Mouse (Mus musculus): Measurements from ENCODE around the gene Sos2. TPM values are rescaled to one million over a fixed set of nuclear protein-coding genes. Genes with fewer than 3 reads are reported as not detected.
A peak's percentile ranks its signal among the peaks of the same experiment; 100 is the strongest.
"Not testable (repeated sequence)": the region's sequence is repeated elsewhere in the genome, so short reads cannot be mapped to it uniquely, and the experiment has no call there.

The Sos2 gene
- total RNA-seq, 1 experiment from 2014 or later: 58.7 TPM

DNA sequence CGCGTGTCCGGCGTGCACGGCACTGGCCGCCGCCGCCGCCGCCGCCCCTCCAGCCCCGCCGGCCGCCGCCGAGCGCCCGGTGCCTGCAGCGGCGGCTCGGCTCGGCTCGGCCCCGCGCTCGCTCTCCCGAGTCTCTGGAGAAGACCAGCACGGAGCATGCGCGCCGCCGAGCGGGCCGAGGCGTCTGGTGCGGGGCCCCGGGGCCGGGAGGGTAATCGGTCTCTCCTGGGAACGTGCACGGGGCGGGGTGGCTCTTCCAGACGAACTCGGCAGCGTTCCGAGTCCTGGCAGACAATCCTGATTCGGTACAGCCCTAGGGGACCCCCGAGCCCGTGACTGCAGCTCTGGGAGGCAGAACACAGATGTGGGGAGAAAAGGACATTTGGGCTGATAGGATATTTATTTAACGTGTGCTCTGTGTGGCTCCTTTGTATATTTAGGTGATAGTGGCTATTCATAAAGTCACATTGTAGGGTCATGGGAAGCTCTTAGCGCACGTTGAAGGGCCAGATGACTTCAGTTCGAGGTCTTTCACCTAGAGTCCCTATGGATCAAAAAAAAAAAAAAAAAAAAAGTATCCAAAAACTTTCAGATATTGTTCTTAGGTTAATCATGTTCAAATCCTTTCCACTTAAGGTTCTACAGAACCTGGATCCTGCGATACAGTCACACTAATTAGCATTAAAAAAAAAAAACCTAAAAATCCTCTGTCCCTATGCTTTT lies 574 bp upstream of the Sos2 start:
- peak; percentile 26 to 33; a peak in 3 of 4 replicates for ATAC-seq (replicated peaks in 1 of 2; ENCODE audit: insufficient read depth in 1 of 2, low FRiP score in 2 of 2, low TSS enrichment in 1 of 2, low read depth in 1 of 2, poor library complexity in 2 of 2, severe bottlenecking in 2 of 2)

DNA sequence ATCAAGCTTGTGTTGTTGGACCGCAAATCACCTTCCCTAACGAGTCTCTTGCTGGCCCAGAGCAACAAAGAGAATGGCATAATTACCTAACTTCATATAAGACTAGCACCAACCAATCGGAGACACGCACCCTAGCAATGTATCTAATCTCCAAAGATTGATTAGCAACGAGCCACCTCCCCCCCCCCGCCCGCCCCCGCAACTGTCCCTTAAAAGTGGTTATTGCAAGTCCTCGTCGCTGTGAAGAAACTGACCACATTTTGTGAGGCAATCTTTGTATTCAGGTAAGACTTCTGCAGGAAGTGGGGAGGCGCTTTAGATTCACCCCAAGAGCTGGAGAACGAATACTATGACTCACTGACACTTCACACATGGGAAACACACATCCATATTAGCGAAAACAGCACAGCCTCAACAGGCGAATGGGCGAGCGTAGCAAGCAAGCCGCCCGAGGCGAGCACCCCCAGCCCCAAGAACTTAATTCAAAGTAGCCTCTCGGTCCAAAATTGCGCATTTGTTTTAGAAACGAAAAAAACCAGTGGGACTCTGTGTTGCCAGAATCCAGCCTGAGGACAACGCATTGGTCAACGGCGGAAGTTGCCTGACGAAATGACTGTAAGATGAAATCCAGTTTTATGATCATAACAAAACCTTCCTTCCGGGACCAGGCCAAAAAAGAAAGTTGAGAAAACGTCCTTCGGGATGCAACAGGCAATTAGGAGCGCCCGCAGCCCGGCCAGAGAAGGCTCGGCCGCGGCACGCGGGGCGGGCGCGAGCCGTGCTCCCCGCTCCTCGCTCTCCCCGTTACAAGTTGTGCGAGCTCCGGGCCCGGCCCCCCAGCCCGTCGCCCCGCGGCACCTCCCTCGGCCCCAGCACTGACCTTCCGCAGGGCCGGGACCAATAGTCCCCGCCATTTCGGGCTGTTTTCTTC lies 752 bp downstream of the Sos2 start:
- ATAC-seq (replicated peaks in 1 of 2; ENCODE audit: insufficient read depth in 1 of 2, low FRiP score in 2 of 2, low TSS enrichment in 1 of 2, low read depth in 1 of 2, poor library complexity in 2 of 2, severe bottlenecking in 2 of 2): peak; percentile 6 to 63; a peak in 3 of 4 replicates

DNA sequence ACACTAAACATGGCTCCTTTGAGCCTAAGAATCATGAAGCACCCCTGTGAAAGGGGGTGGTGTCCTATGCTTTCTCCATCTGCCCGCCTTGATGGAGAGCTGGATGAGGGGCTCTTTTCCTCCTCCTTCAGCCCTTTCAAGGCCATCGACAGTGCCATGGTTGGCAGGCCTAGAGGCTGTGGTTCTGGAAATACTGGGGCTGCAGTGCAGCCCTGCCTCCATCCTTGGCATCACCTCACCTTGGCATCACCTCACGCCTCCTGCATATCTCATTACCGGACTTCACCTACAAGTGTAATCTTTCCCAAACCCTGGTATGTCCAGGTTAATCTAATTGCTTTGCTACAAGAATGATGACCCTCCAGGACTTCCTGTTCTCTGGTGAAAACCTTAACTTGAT lies 5.5 kb downstream of the Sos2 start:
- ATAC-seq (replicated peaks in 1 of 2; ENCODE audit: insufficient read depth in 1 of 2, low FRiP score in 2 of 2, low TSS enrichment in 1 of 2, low read depth in 1 of 2, poor library complexity in 2 of 2, severe bottlenecking in 2 of 2): no peak

DNA sequence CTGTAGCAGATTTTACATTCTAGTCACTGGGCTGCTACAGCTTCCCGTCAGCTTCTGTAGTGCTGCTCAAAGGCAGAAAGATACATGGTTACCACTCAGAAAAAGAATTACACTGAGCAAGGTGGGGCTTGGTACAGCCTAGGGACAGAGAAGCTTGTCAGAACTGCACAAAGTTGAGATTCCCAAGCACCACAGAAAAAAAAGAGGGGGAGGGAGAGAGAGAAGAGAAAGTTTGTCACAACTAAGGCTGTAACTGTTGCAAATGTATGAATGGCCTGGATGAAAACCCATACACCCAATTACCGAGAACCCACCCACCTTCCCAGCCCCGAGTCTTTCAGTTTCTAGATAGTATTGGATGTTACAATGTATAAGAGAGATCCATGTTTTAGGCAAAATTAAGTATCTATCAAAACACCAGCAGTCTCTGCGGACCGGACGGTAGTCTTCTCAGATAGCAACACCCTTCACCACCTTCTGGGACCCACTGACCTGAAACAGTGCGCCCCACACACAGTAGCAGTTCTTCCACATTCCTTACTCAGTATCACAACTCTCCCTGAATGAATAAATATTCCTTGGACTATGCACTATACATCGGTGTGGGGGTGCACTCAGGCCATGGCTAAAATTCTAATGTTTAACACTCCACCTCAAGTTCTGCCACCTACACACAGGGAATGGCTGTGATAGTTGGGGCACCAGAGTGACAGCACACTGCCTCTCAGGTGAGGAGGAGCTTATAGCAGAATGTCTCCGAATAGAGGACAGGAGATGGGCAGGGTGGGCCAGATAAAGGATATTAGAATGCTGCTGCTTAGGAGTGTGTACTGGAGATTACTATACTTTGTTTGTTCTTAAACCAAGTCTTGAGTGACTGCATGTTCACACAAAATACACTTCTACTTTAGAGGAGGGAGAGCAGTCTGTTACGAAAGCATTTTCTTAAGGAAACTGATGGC lies 6.8 kb downstream of the Sos2 start:
- ATAC-seq (replicated peaks in 1 of 2; ENCODE audit: insufficient read depth in 1 of 2, low FRiP score in 2 of 2, low TSS enrichment in 1 of 2, low read depth in 1 of 2, poor library complexity in 2 of 2, severe bottlenecking in 2 of 2): no peak

DNA sequence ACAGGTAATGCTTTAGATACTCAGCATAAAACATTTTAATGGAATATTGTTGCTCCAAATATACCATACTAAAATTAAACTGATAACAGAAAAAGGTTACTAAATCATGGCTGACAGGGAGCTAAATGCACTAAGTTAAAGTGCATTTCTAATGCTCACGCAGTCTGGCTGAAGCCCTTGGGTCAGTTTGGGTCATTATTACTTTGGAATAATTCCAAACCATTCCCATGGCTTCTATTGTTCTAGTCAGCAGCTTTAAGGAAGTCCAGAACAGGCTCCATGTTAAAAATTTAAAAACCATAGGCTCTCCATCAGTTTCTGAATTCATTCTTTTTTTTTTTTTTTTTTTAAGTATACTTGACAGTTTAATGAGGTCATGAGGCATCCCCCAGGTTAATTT lies 7.5 kb downstream of the Sos2 start:
- no peak for ATAC-seq (replicated peaks in 1 of 2; ENCODE audit: insufficient read depth in 1 of 2, low FRiP score in 2 of 2, low TSS enrichment in 1 of 2, low read depth in 1 of 2, poor library complexity in 2 of 2, severe bottlenecking in 2 of 2)

DNA sequence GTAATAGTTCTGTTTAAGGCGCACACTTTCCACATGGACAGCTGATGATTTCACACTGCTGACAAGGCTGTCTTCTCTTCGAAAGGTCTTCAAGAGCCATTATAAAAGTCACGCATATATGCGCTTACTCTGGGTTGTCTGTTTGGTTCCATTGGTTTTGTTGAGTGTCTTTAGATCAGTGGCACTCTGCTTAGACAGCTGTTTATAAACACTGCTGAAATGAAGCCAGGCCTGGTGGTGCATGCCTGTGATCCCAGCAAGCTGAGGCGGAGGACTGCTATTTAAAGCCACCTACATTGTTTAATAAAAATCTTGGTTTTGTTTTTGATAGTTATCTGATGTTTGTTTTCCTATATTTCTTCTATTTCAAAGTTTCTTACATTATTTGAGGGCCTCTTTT lies 14.9 kb downstream of the Sos2 start:
- ATAC-seq (replicated peaks in 1 of 2; ENCODE audit: insufficient read depth in 1 of 2, low FRiP score in 2 of 2, low TSS enrichment in 1 of 2, low read depth in 1 of 2, poor library complexity in 2 of 2, severe bottlenecking in 2 of 2): no peak

DNA sequence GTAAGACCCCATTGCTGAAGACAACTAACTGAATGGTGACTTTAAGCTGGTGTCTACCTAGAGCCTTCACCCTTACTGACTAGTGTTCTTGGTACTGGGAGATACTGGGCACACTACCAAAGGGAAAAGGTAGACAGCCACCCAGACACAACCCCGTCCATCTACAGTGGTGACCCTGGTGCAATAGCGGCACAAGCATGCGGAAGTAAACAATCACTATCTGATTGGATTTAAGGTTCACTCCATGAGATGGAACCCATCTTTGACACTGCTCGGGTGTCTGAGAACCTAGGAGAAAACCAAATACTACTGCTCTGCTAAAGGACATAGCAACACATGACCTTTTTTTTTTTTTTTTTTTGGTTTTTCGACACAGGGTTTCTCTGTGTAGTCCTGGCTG lies 20.0 kb downstream of the Sos2 start:
- ATAC-seq (replicated peaks in 1 of 2; ENCODE audit: insufficient read depth in 1 of 2, low FRiP score in 2 of 2, low TSS enrichment in 1 of 2, low read depth in 1 of 2, poor library complexity in 2 of 2, severe bottlenecking in 2 of 2): no peak

DNA sequence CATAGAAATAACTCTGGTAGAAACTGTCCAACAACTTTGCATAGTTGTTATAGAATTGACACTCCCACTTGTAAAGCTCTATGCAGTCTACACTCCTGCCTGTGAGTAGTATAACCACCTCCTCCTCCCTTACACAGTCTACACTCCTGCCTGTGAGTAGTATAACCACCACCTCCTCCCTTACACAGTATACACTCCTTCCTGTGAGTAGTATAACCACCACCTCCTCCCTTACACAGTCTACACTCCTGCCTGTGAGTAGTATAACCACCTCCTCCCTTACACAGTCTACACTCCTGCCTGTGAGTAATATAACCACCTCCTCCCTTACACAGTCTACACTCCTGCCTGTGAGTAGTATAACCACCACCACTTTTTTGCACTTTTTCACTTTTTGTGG lies 27.7 kb downstream of the Sos2 start:
- ATAC-seq (replicated peaks in 1 of 2; ENCODE audit: insufficient read depth in 1 of 2, low FRiP score in 2 of 2, low TSS enrichment in 1 of 2, low read depth in 1 of 2, poor library complexity in 2 of 2, severe bottlenecking in 2 of 2): peak; percentile 99 to 100

DNA sequence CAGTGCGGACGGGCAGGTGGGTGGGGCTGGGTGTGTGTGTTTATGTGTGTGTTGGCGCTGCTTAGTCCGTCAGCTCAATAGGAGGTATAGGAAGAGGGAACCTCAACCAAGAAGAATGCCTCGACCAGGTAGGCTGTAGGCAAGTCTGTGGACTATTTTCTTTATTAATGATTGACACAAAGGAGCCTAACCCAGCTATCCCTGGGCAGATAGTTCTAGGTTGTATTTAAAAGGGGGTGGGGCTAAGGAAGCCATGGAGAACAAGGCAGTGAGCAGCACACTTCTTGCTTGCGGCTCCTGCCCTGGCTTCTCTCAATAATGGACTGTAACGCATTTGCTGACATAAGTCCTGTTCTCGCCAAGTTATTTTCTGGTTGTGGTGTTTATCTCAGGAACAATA lies 32.1 kb downstream of the Sos2 start:
- ATAC-seq (replicated peaks in 1 of 2; ENCODE audit: insufficient read depth in 1 of 2, low FRiP score in 2 of 2, low TSS enrichment in 1 of 2, low read depth in 1 of 2, poor library complexity in 2 of 2, severe bottlenecking in 2 of 2): no peak

DNA sequence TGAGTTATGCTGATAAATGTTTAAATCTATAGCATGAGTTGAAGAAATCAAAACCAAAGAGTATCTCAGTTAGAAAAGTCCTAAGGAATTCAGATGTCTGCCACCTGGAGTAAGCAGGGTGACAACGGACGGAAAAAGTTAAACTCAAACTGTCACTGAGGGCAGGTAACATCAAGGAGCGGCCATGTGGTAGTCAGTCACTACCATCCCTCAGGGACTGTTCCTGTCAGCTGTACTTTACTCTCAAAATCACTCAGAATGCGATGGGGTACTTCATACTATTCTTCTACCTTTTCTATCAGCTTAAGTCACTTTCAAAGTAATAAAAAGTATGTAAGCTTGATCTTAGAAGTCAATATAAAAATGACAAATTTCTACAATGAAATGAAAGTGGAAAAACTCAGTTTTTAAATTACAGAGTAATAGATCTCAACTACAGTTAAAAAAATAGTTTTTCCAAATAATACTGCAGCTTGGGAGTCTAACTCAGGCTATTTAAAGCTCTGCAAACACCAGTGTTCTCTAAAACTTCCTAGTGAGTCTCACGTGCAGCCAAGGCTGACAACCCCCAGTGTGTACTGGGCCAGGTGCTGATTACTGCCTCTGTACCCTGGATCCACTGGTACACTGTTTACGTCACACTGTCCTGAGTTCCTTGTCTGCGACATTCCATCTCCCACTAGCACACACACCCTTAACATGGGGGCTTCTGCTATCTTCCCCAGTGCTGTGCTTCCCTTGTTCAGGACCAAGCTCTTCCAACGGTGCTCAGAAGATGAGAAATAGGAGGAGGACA lies 35.6 kb downstream of the Sos2 start:
- ATAC-seq (replicated peaks in 1 of 2; ENCODE audit: insufficient read depth in 1 of 2, low FRiP score in 2 of 2, low TSS enrichment in 1 of 2, low read depth in 1 of 2, poor library complexity in 2 of 2, severe bottlenecking in 2 of 2): no peak

DNA sequence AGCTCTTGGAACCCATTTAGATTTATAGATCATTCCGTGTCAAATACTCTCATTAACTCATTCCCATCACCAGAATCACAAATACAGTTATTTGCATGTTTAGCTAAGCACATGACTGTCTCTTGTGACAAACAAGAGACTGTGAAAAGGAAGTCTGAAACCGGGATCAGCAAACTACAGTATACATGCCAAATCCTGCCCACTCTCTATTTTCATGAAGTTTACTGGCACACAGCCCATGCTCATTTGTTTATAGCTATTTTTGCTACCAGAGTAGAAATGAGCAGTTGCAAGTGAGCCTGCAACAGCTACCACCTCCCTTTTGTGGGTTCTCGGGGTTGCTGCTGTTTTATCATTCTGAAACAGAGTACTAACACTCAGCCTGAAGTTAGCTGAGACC lies 36.8 kb downstream of the Sos2 start:
- no peak for ATAC-seq (replicated peaks in 1 of 2; ENCODE audit: insufficient read depth in 1 of 2, low FRiP score in 2 of 2, low TSS enrichment in 1 of 2, low read depth in 1 of 2, poor library complexity in 2 of 2, severe bottlenecking in 2 of 2)

DNA sequence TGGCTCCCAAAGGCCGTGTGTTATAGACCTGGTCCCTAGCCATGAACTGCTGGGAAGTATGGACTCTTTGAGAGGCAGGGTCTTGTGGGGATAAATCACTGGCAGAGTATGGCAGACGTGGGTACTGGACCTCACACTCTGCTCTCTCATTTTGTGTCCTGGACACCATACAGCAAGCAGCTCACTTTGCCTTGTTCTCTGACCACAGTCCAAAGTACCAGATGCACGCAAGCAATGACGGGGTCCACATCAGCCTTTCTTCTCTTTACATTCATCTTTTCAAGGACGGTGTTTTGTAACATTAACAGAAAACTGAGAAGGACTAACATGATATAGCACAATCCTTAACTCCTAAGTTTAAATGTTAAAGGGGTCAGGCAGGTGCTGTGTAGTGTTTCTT lies 38.8 kb downstream of the Sos2 start:
- no peak for ATAC-seq (replicated peaks in 1 of 2; ENCODE audit: insufficient read depth in 1 of 2, low FRiP score in 2 of 2, low TSS enrichment in 1 of 2, low read depth in 1 of 2, poor library complexity in 2 of 2, severe bottlenecking in 2 of 2)

DNA sequence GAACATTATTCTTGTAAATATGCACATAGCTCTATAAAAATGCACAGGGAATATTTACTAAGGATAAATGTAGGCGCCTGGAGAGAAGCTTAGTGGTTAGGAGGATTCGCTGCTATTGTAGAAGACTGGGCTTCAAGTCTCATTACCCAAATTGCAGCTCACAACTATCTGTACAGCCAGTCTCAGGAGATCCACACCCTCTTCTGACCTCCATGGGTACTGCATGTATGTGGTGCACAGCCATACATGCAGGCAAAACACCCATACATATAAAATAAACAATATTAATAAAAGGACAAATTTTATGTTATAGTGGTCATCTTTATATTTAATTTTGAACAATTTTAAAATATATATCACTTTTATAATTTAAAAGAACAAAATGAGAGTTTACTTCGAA lies 46.9 kb downstream of the Sos2 start:
- peak; percentile 69 to 71; a peak in 3 of 4 replicates for ATAC-seq (replicated peaks in 1 of 2; ENCODE audit: insufficient read depth in 1 of 2, low FRiP score in 2 of 2, low TSS enrichment in 1 of 2, low read depth in 1 of 2, poor library complexity in 2 of 2, severe bottlenecking in 2 of 2)

DNA sequence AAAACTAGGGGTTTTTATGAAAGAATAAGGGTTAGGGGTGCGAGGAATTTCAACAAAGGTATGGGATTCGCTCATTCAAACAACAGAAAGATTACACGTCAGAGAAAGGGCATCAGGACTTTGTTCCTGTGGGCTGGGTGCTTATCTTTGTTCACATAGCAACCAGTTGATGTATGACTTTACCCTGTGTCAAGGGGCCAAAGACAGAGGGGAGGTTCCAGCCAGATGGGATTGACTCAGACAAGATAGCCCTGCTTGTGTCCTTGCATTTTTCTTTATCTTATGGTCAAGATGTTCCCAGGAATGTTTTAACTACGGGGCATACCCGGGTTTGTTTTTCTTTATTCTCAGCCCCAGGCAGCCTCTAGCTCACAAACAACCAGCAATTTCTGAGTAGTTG lies 63.1 kb downstream of the Sos2 start:
- ATAC-seq (replicated peaks in 1 of 2; ENCODE audit: insufficient read depth in 1 of 2, low FRiP score in 2 of 2, low TSS enrichment in 1 of 2, low read depth in 1 of 2, poor library complexity in 2 of 2, severe bottlenecking in 2 of 2): not testable (repeated sequence)

DNA sequence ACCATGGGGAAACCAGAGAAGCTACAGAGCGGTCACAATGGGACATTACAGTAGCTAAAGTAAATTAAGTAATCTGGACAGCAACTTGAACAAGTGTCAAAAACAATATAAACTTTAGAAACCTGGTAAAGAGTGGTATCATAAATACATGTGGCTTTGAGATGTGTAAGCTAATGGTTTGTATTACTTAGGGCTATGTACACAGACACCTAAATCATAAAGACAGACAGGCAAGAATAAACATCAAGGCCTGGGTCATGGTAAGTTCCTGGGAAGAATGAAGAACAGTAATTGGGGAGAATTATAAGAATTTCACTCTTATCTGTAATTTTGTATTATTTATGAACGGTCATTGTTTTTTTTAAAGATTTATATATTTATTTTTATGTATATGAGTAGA lies 77.3 kb downstream of the Sos2 start:
- ATAC-seq (replicated peaks in 1 of 2; ENCODE audit: insufficient read depth in 1 of 2, low FRiP score in 2 of 2, low TSS enrichment in 1 of 2, low read depth in 1 of 2, poor library complexity in 2 of 2, severe bottlenecking in 2 of 2): no peak

DNA sequence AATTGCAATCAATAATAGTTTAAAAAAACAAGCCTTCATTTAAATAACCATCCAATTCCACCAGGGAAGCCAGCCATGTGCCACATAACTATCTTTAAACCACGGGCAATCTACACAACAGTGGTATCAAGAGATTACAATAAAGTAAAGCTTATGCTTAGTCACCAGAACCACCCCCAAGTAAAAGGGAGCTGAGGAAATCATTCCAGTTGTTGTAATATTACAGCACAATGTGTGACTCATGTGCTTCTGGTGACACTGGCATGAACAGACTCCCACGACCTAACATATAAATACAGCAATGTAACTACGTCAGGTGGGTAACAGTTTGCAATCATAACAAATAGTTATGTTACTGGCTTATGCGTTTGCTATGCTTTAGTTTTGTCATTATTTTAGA lies 84.2 kb downstream of the Sos2 start:
- no peak for ATAC-seq (replicated peaks in 1 of 2; ENCODE audit: insufficient read depth in 1 of 2, low FRiP score in 2 of 2, low TSS enrichment in 1 of 2, low read depth in 1 of 2, poor library complexity in 2 of 2, severe bottlenecking in 2 of 2)

DNA sequence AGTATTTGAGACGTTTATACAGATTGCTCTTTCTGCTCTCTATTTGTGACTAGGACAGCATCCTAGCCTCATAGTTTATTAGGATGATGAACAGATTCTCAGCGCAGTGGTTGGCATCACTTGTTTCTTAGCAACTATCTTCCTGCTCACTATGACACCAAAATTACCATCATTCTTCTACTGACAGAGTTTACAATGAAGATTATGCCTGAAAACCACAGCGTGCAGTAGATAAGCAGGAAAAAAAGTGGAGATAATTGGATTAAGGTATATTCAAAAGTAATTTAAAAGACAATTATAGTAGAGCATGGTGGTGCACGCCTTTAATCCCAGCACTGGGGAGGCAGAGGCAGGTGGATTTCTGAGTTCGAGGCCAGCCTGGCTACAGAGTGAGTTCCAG lies 88.5 kb downstream of the Sos2 start:
- no peak for ATAC-seq (replicated peaks in 1 of 2; ENCODE audit: insufficient read depth in 1 of 2, low FRiP score in 2 of 2, low TSS enrichment in 1 of 2, low read depth in 1 of 2, poor library complexity in 2 of 2, severe bottlenecking in 2 of 2)

Data from hematopoietic stem cell, adult 5-6 weeks (primary cell).